Mouse (Mus musculus) neural tube, embryonic 11.5 days (tissue): ENCODE data around the gene Rrp12. TPM values are rescaled to one million over a fixed set of nuclear protein-coding genes. Genes with fewer than 3 reads are reported as not detected.
A peak's percentile ranks its signal among the peaks of the same experiment; 100 is the strongest.

ENCODE experiments used
- ATAC-seq: fragments of 200-750 bp; cut with Nextera tagmentation; 2 replicates; pipeline ENCODE4 v1.8.0; 2017; ENCODE audit warnings: moderate number of reproducible peaks, mild to moderate bottlenecking, moderate TSS enrichment, moderate library complexity; ENCODE audit not compliant: insufficient read depth, low FRiP score, low TSS enrichment
- DNase-seq: peaks from one replicate; pipeline ENCODE4 v3.0.0-alpha.2; 2015; ENCODE audit warnings: low spot score
- H3K27ac ChIP-seq: fragments of 300-500 bp; sonication (generic); 2 replicates; pipeline ENCODE4 v1.5.1; 2014; ENCODE audit warnings: low read depth, mild to moderate bottlenecking, low read length
- H3K27me3 ChIP-seq: fragments of 300-500 bp; sonication (generic); 2 replicates; pipeline ENCODE4 v1.6.1; 2014; ENCODE audit warnings: mild to moderate bottlenecking, low read length, mixed read lengths; ENCODE audit not compliant: control insufficient read depth, insufficient read depth
- H3K36me3 ChIP-seq: fragments of 300-500 bp; sonication (generic); 2 replicates; pipeline ENCODE4 v1.6.1; 2014; ENCODE audit warnings: mild to moderate bottlenecking, low read length, moderate library complexity, mixed read lengths; ENCODE audit not compliant: control insufficient read depth, insufficient read depth
- H3K4me1 ChIP-seq: fragments of 300-500 bp; sonication (generic); 2 replicates; pipeline ENCODE4 v1.6.1; 2014; ENCODE audit warnings: low read length, mixed read lengths; ENCODE audit not compliant: control insufficient read depth, insufficient read depth
- H3K4me2 ChIP-seq: fragments of 300-500 bp; sonication (generic); 2 replicates; pipeline ENCODE4 v1.6.1; 2014; ENCODE audit warnings: low read depth, mild to moderate bottlenecking, moderate library complexity
- H3K4me3 ChIP-seq: fragments of 300-500 bp; sonication (generic); 2 replicates; pipeline ENCODE4 v1.5.1; 2014; ENCODE audit warnings: low read depth, low read length
- H3K9ac ChIP-seq: fragments of 300-500 bp; sonication (generic); 2 replicates; pipeline ENCODE4 v1.6.1; 2014; ENCODE audit warnings: mild to moderate bottlenecking, low read length
- H3K9me3 ChIP-seq: fragments of 300-500 bp; sonication (generic); 2 replicates; pipeline ENCODE4 v1.6.1; 2016; ENCODE audit warnings: low read length; ENCODE audit not compliant: control insufficient read depth
- WGBS: fragments of 180-500 bp; shearing (Covaris S2); extraction: QIAGEN DNeasy Blood & Tissue Kit; methylation state at CpG from one replicate; pipeline ENCODE4 v1.1.7; 2014; 5-methylcytosine and 5-hydroxymethylcytosine counted together
- polyA plus RNA-seq: library from polyadenylated mRNA; unstranded; fragments of >200 nt; fragmentation: Nextera tagmentation; extraction: Ambion mirVana; gene quantifications from 2 replicates; pipeline ENCODE4 v1.2.1, GENCODE M21; 2014

Gene Rrp12
- polyA plus RNA-seq: 18.0 and 20.2 TPM in 2 replicates

DNA sequence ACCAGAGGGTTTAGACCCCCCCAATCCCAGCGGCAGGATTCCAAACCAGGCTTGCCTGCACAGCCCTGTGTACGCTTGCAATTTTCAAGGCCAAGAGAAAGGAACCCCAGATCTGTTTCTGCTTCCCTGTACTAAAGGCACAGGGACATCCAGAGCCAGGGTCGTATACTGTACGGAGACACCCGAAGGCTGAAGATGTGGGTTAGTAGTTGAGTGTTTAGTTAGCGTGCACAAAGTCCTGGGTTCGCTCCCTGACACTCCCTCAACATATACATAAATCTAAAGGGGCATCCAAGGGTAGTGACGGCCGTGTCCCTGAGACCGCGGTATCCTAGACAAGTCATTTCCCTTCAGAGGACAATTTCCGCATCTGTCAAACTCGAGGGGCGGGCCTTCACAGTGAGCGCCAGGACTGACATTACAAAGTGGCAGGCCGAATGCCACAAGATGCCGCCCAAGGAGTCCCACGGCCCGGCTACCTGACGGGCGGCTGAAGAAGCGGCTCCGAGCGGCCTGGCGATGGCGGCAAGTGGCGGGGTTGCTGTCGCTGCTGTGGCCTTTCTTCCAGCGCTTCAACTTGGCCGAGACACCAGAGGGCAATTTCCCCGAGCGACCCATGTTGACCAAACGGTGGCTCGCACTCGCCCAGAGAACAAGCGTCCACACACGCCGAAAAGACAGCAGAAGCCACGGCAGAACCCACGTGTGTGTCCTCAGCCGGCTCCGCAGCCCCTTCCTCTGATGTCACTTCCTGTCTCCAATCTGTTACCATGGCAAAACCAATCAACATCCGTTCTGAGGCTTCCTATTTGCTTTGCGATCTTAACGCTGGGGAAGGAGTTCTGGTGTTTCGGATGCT is at the start of gene Rrp12:
Rrp12 (minus strand) TSS at position 714 of the 859 bp plus-strand sequence.
- peak within 1 kb of the TSS; percentile 48 for H3K9ac ChIP-seq
- H3K27ac ChIP-seq: no peak within 1 kb of the TSS
- under 1% methylated on average over 46 of the region's 46 CpGs for WGBS
- ATAC-seq: peak; percentile 85
- DNase-seq: peak; percentile 77
- no peaks in the 10 kb centered on the region for H3K9me3 ChIP-seq
- peak within 1 kb of the TSS; percentile 74 for H3K4me3 ChIP-seq
- peak within 1 kb of the TSS; percentile 67 for H3K4me2 ChIP-seq
- no peaks in the 10 kb centered on the region for H3K27me3 ChIP-seq
- H3K36me3 ChIP-seq: no peaks in the 10 kb centered on the region
- H3K4me1 ChIP-seq: peaks cover 6% of the 10 kb centered on the region; the same call in 1 of the 2 replicates

DNA sequence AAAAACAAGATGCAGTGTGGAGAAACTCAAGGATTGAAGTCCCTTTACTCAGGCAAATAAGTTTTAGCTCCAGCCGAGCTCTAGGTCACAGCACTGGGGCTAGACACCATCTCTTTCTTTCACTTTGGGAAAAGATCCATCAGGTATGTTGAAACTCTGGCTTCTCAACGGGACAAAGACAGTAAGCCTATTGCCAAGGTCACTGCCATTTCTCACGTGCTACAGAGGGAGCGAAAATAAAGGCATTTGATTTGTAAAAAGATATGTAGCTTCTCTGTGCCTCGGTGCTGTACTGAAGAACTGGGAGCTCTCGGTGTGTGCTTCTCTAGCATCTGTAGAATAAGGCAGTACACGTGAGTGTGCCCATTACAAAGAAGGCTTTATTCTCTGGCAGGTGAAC is 47.9 kb upstream of the Rrp12 start:
- Histone ChIP-seq H3K4me1 (no peaks in the 10 kb centered on the region), H3K9me3 (no peaks in the 10 kb centered on the region), H3K4me3 (no peak overlapping the region), H3K4me2 (no peak overlapping the region), H3K36me3 (peaks cover 33% of the 10 kb centered on the region), H3K27me3 (no peaks in the 10 kb centered on the region), H3K9ac (no peak overlapping the region), H3K27ac (no peak overlapping the region)
- WGBS: 86% methylated on average over 7 of the region's 7 CpGs
- no peak for ATAC-seq
- no peak for DNase-seq

DNA sequence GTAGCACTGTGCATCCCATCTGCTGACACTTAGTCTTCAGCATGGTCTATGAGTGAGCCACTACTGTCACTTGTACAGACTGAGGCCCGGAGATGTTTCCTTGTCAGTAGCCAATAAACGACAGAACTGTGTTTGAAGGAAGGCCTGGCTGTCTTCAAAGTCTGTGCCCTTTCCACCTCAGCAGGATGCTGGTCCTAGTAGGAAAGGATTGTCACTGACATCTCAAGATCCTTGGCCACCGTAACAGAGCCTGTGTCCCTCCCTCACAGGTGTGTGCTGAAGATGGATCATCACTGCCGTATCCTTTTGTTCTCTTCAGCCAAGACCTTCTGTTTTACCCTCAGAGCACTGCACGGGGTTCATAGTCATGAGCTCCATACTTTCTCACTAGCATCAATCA is 42.6 kb upstream of the Rrp12 start:
- H3K9ac ChIP-seq: no peak overlapping the region
- H3K27ac ChIP-seq: no peak overlapping the region
- no peak overlapping the region for H3K4me3 ChIP-seq
- DNase-seq (no peak), ATAC-seq (no peak)
- H3K4me1 ChIP-seq: peaks cover 8% of the 10 kb centered on the region
- 89% methylated on average over 5 of the region's 5 CpGs for WGBS
- peaks cover 10% of the 10 kb centered on the region for H3K36me3 ChIP-seq
- H3K4me2 ChIP-seq: no peak overlapping the region
- no peaks in the 10 kb centered on the region for H3K9me3 ChIP-seq
- H3K27me3 ChIP-seq: no peaks in the 10 kb centered on the region

DNA sequence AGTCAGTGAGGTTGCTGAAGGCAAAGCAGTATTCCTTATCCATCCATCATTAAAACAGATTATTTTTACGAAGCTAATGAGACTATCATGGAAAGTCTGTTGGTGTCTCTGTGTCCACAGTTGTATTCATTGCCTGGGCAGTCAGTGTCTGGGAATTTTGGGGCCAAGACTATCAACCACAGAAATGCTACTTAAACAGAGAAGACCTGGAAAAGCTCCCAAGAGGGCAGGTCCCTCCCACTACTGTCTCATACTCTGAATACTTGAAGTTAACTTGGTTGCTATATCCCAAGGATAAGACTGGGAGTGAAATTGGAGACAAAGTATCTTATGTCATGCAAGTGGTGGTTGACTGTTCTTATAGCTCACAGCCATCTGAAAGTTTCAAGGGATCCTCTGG is 39.9 kb upstream of the Rrp12 start:
- WGBS: 93% methylated on average over 1 of the region's 1 CpGs
- no peaks in the 10 kb centered on the region for H3K27me3 ChIP-seq
- H3K4me2 ChIP-seq: no peak overlapping the region
- H3K36me3 ChIP-seq: peaks cover 4% of the 10 kb centered on the region
- H3K4me3 ChIP-seq: no peak overlapping the region
- peaks cover 13% of the 10 kb centered on the region for H3K4me1 ChIP-seq
- no peak overlapping the region for H3K9ac ChIP-seq
- DNase-seq (no peak), ATAC-seq (no peak)
- H3K9me3 ChIP-seq: no peaks in the 10 kb centered on the region
- H3K27ac ChIP-seq: no peak overlapping the region

DNA sequence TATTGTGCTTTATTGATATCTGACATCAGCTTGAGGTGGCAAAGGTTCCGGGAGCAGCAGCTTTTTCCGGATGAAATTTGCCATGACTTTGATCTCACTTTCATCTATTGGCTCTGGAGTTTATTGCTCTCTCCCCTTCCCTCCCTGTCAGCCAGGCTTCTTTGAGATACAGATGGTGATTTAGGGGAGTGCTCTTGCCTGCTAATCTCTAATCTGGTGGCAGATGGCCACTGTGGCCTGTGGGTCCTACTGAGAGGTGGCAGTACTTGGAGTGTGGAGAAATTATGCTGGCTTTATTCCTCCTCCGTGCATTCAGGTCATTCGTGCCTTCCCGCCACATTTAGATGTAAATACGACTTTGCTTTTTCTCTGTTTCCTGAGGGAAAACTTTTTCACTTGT is 38.2 kb upstream of the Rrp12 start:
- no peak for DNase-seq
- H3K4me3 ChIP-seq: peak overlapping the region; percentile 97
- ATAC-seq: no peak
- H3K9me3 ChIP-seq: no peaks in the 10 kb centered on the region
- H3K4me1 ChIP-seq: peaks cover 13% of the 10 kb centered on the region
- peak overlapping the region; percentile 65 for H3K4me2 ChIP-seq
- WGBS: 21% methylated on average over 6 of the region's 6 CpGs
- peak overlapping the region; percentile 63 for H3K9ac ChIP-seq
- no peak overlapping the region for H3K27ac ChIP-seq
- peaks cover 9% of the 10 kb centered on the region for H3K36me3 ChIP-seq
- no peaks in the 10 kb centered on the region for H3K27me3 ChIP-seq

DNA sequence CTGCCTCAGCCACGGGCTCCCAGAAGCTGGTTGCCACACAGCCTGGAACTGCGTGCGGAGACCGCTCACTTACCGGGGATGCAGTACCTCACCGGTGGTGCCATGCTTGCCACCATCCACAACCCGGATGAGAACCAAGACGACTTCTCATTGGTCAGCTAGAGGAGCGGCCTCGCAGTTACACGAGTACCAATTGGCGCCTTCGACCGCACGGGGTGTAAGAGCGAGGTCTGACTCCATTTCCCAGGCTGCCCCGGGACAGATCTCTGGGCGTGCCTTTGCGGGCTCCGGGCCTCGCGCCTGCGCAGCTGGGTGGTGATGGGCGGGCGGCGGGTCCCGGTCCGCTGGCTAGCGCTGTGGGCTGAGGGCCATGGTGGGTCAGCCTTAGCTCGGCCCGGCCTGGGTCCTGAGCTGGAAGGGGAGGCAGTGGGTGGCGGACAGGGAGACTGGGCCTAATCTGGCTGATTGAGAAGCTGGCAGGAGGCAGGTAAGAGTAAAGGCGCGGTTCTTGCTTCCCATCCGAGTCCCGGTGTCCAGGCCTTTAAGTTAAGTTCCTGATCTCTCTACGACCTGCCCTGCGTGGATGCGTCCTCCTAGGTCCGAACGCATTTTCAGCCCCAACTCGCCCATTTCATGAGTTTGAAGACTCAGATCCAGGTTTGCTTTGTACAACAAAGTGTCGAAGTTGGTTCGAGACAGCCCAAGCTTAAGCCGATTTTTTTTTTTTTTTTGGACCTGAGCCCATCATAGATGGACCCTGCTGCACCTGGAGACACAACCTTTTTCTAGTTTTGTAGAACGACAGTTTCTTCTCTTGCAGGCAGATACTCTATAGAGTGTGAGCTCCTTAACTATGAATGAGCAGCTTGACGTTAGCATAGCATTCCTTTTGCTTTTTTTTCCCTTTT is 37.5 kb upstream of the Rrp12 start, which contains the start of the genes Exosc1 and Zdhhc16:
Exosc1 (minus strand) TSS at position 245 of the 908 bp plus-strand sequence.
Zdhhc16 (plus strand) TSS at position 302 of the 908 bp plus-strand sequence.
- H3K27ac ChIP-seq: peak within 1 kb of the TSS; percentile 53; the same call in 1 of the 2 replicates
- H3K9ac ChIP-seq: peak within 1 kb of the TSS; percentile 76
- peak within 1 kb of the TSS; percentile 97 for H3K4me3 ChIP-seq
- peaks cover 13% of the 10 kb centered on the region for H3K4me1 ChIP-seq
- H3K27me3 ChIP-seq: no peaks in the 10 kb centered on the region
- peaks cover 9% of the 10 kb centered on the region for H3K36me3 ChIP-seq
- WGBS: under 1% methylated on average over 47 of the region's 47 CpGs
- peak; percentile 97 for DNase-seq
- no peaks in the 10 kb centered on the region for H3K9me3 ChIP-seq
- peak; percentile 100 for ATAC-seq
- peak within 1 kb of the TSS; percentile 81 for H3K4me2 ChIP-seq

DNA sequence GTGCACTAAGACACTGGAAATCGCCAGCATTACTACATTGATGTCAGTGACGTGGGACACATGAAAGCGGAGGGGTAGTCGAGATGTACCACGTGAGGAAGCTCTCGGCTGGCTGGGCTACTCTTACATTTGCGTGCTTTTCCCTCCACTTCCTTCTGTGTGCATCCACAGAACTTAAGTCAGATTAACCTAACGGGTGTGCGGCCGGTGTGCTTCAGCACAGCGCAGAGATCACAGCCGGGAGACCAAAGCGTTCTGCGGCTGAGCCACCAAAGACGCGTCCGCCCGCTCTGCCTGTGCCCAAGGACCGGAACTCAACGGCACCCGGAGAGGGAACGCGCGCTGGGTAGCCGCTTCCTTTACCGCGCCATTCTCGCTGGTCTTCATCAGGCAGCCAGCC is 36.7 kb upstream of the Rrp12 start:
- Histone ChIP-seq H3K4me2 (peak overlapping the region; percentile 81), H3K27me3 (no peaks in the 10 kb centered on the region), H3K9ac (peak overlapping the region; percentile 76), H3K36me3 (peaks cover 5% of the 10 kb centered on the region; the same call in 1 of the 2 replicates), H3K9me3 (no peaks in the 10 kb centered on the region), H3K4me1 (peaks cover 13% of the 10 kb centered on the region), H3K4me3 (peak overlapping the region; percentile 97), H3K27ac (peak overlapping the region; percentile 53; the same call in 1 of the 2 replicates)
- WGBS: under 1% methylated on average over 28 of the region's 28 CpGs
- DNase-seq (peak; percentile 19), ATAC-seq (no peak)

DNA sequence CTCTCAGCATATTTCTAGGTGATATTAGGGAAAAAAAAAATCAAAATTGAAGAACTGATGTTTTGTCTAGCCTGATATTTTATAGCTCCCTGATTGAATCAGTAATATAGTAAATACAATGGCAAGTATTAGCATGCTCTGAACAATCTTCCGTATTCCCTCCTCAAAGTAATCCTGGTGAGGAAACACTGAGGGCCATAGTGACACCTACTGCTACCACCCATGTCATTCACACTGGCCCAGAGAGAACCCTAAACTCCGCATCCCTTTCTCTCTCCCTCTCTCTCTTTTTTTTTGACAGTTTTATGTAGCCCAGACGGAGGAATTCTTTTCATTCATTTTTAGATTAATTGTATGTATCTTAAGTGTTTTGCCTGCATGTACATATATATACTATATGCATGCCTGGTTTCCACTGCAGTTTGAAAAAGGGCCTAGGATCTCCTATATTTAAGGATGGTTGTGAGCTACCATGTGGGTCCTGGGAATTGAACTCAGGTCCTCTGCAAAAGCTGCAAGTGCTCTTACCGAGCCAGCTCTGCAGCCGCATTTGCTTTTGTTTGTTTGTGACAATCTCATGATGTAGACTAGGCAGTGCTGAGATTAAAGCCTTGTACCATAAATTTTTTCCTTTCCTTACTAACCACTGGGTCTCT is 24.6 kb upstream of the Rrp12 start:
- DNase-seq (no peak), ATAC-seq (no peak)
- WGBS: 78% methylated on average over 5 of the region's 5 CpGs
- Histone ChIP-seq H3K9me3 (no peaks in the 10 kb centered on the region), H3K27me3 (no peaks in the 10 kb centered on the region), H3K36me3 (peaks cover 11% of the 10 kb centered on the region), H3K9ac (no peak overlapping the region), H3K27ac (no peak overlapping the region), H3K4me1 (no peaks in the 10 kb centered on the region), H3K4me3 (no peak overlapping the region), H3K4me2 (no peak overlapping the region)
